Mouse (Mus musculus) cerebellum, adult 2 months (tissue): ENCODE measurements at regions not wholly inside any gene's neighbourhood (a gene's known extent, or its start where the extent isn't known, plus 50 kb on each side); places are given as distances from the start of the nearest gene placed in this dataset.

Experiments used
- DNase-seq, 2 experiments: peaks; one replicate each; pipeline ENCODE4 v3.0.0; 2021
- H3K27ac ChIP-seq: fragments of 200-500 bp; 2 replicates; pipeline ENCODE4 v1.5.1; 2012; ENCODE audit warnings: low read length, control low read depth, inconsistent platforms; ENCODE audit not compliant: insufficient read depth
- H3K27me3 ChIP-seq: fragments of 200-500 bp; 2 replicates; pipeline ENCODE4 v1.6.1; 2012; ENCODE audit warnings: inconsistent platforms, mild to moderate bottlenecking, low read length, moderate library complexity; ENCODE audit not compliant: control insufficient read depth, insufficient read depth
- H3K4me1 ChIP-seq: fragments of 200-500 bp; 2 replicates; pipeline ENCODE4 v1.6.1; 2011; ENCODE audit warnings: low read length; ENCODE audit not compliant: control insufficient read depth, insufficient read depth
- H3K4me3 ChIP-seq: fragments of 200-500 bp; replicated peaks from 2 replicates; pipeline ENCODE3; 2011; ENCODE audit warnings: mild to moderate bottlenecking, low read depth, low read length, control low read depth; ENCODE audit not compliant: insufficient read depth
- CTCF ChIP-seq: fragments of 200-500 bp; IDR thresholded peaks from 2 replicates; pipeline ENCODE4 v1.5.1; 2011; ENCODE audit warnings: low read depth, mild to moderate bottlenecking, control low read depth, low read length, moderate library complexity, borderline replicate concordance; ENCODE audit not compliant: insufficient read depth
- POLR2A ChIP-seq: fragments of 200-500 bp; IDR thresholded peaks from 2 replicates; pipeline ENCODE4 v1.6.1; 2011; ENCODE audit warnings: low read length, control low read depth, borderline replicate concordance; ENCODE audit not compliant: insufficient read depth
- WGBS: fragments of 180-500 bp; shearing (Covaris S2); methylation state at CpG from one replicate; pipeline ENCODE4 v1.1.7; 2018; 5-methylcytosine and 5-hydroxymethylcytosine counted together

DNA sequence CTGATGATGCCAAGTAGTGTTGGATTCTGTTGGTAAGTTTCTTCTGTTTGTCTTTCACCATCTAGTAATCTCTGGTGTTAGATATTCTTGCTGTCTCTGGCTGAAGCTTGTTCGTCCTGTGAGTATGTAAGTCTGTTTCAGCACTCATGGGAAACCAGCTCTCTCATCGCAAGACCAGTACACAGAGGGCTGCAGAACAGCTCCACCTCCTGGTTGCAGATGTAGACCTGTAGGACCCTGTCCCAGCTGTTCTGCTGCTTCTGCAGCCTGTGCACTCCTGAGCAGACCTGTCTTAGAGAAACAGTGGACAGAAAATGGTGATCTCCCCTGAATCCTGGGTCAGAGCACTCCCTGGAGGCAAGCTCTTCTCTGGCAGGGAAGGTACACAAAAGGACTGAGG is 443.5 kb upstream of the Tmprss15 start:
- no peak for TF ChIP-seq CTCF
- TF ChIP-seq POLR2A = no peak
- 55% methylated on average over 2 of the region's 2 CpGs for WGBS
- Histone ChIP-seq H3K27me3 (no peaks in the 10 kb centered on the region), H3K4me1 (no peaks in the 10 kb centered on the region), H3K27ac (no peak overlapping the region), H3K4me3 (no peak overlapping the region)
- no peak for DNase-seq

DNA sequence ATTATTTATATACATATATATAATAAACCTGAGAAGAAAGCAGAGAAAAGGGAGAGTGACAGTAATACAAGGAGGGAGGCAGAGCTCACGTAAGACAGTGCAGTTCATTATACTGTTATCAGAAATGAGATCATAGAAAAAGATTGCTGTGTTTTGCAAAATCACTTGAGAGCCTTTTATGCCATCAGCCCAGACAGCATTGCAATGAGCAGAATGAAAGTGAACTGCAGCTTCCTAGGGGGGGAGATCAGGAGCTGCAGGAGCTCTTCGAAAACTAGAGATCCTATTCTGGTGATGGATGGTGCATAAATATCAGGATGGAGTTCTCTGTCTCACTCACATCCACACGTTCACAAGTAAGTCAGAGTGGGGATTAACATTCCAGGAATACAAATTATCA is 401.6 kb upstream of the Tmprss15 start:
- TF ChIP-seq CTCF (no peak), POLR2A (no peak)
- no peak for DNase-seq
- H3K4me1 ChIP-seq = no peaks in the 10 kb centered on the region
- H3K4me3 ChIP-seq = no peak overlapping the region
- no peaks in the 10 kb centered on the region for H3K27me3 ChIP-seq
- WGBS = 68% methylated on average over 3 of the region's 3 CpGs
- no peak overlapping the region for H3K27ac ChIP-seq

DNA sequence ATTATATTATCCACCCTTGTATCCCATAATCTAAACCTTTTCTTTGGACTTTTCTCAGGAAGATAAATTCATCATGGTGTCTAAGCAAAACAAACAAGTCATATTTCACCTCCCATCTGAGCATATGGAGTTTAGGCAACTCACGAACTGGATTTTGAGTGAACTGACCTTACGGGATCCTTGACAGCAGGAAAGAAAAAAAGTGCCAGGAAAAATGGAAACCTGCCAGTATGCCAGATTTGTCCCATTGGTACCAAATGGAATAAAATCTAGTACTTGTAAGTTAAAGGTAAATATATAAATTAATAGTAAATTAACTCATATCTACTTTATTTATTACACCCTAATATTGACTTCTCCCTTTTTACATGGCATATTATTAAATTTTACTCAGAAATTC is 360.0 kb upstream of the Tmprss15 start:
- 18% methylated on average over 2 of the region's 2 CpGs for WGBS
- DNase-seq = peak; percentile 13 to 74
- no peaks in the 10 kb centered on the region; the same call in 1 of the 2 replicates for H3K27me3 ChIP-seq
- TF ChIP-seq POLR2A = no peak
- TF ChIP-seq CTCF = no peak
- no peak overlapping the region for H3K27ac ChIP-seq
- H3K4me1 ChIP-seq = peaks cover 6% of the 10 kb centered on the region; the same call in 1 of the 2 replicates
- H3K4me3 ChIP-seq = no peak overlapping the region

DNA sequence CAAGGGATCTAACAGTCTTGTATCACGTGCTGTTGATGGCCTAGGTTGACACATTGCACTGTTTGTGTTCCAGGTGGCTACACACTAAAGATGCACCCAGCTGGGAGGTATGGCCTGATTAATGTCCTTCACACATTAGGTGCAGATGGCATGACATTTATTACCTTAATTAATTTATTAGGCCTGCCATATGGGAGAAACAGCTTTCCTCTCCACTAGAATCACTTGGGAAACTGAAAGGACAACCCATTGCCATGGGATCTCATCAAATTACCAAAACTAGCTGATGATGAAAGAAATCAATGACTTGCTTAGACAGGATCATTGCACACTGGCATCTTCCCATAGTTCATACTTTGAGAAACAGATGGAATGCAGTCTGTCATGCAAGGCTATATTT is 358.8 kb upstream of the Tmprss15 start:
- Histone ChIP-seq H3K27me3 (no peaks in the 10 kb centered on the region; the same call in 1 of the 2 replicates), H3K27ac (no peak overlapping the region), H3K4me3 (no peak overlapping the region), H3K4me1 (peaks cover 6% of the 10 kb centered on the region; the same call in 1 of the 2 replicates)
- TF ChIP-seq POLR2A = no peak
- DNase-seq = peak; percentile 71 to 92
- WGBS = 4% methylated on average over 1 of the region's 1 CpGs

DNA sequence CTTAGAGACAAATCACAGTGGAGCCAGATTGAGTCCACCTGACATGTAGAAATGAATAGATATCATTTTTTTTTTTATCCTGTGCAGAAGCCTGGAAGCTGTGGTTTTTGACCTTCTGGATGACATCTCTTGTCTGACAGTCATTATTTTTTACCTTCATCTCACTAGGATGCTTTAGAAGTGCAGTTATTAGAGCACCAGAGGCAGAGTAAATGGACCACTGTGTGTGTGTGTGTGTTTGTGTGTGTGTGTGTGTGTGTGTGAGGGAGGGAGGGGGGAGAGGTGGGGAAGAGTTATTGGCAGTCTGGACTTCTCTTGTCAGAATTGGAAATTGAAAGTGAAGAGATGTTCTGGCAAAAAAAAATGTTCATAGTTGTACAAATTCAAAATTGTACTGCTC is 316.5 kb upstream of the Tmprss15 start:
- Histone ChIP-seq H3K27ac (no peak overlapping the region), H3K4me3 (no peak overlapping the region), H3K4me1 (no peaks in the 10 kb centered on the region), H3K27me3 (no peaks in the 10 kb centered on the region)
- DNase-seq = no peak
- no peak for TF ChIP-seq CTCF
- TF ChIP-seq POLR2A = no peak

DNA sequence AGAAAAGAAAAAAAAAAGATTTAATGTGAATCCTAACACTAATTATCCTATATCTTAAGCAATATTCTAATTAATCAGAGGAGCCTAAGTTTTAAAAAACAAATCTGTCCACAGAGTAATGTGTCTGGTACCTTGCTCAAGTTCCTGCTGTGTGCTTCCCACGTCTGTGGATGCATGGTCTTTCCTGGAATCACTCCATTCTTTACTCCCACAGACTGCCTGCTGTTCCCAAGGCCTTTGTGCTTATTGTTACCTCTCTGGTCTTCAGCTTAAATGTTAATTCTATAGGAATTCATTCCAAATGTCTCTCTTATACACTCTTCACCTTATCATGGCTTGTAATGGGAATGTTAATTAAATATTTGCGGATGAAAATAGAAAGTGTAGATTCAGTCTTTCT is 315.3 kb upstream of the Tmprss15 start:
- no peak for TF ChIP-seq POLR2A
- TF ChIP-seq CTCF = no peak
- Histone ChIP-seq H3K4me1 (no peaks in the 10 kb centered on the region), H3K4me3 (no peak overlapping the region), H3K27ac (no peak overlapping the region), H3K27me3 (no peaks in the 10 kb centered on the region)
- 58% methylated on average over 2 of the region's 2 CpGs for WGBS
- no peak for DNase-seq

DNA sequence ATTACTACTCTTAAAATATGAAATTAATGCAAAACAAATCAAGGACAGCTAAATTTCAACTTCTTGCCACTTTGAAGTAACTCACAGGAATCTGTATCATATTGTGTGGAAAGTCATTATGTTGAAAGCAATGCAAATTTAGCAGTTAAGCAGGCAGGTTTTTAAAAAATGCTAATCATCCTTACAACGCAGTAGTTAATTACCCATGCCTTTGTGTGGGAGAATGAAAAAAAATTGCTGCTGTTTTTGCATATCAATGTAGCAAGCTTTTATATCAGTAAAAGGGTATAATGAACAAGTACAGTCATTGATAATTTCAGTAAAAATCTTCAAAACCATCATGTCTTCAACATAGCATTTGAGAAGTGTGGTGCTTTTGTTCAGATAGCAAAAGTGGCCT is 313.2 kb upstream of the Tmprss15 start:
- WGBS = 81% methylated on average over 1 of the region's 1 CpGs

DNA sequence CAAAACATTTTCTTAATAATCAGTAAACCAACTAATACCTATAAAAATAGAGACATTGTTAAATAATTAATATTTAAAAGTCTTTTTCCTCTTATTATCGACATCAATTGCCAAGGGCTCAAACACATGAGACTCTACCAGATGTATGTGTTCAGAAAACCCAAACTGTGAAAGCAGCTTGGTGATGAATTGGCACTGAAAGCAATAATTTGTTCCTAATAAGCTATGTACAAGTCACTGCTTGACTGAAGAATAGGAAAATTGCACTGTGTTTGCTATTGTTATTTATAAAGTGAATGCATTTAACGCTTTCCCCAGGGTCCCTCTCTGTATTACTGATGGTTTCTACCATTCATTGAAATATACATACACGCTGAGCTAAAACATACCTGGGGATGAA is 309.2 kb upstream of the Tmprss15 start:
- 95% methylated on average over 3 of the region's 3 CpGs for WGBS
- no peak for DNase-seq

More for the DNA sequence above, 313.2 kb upstream of the Tmprss15 start:
- no peaks in the 10 kb centered on the region for H3K27me3 ChIP-seq
- DNase-seq = no peak
- H3K4me3 ChIP-seq = no peak overlapping the region
- H3K4me1 ChIP-seq = no peaks in the 10 kb centered on the region
- no peak overlapping the region for H3K27ac ChIP-seq
- TF ChIP-seq CTCF (no peak), POLR2A (no peak)

More for the DNA sequence above, 309.2 kb upstream of the Tmprss15 start:
- no peak overlapping the region for H3K4me3 ChIP-seq
- TF ChIP-seq POLR2A (no peak), CTCF (no peak)
- H3K27ac ChIP-seq = no peak overlapping the region
- H3K27me3 ChIP-seq = no peaks in the 10 kb centered on the region
- no peaks in the 10 kb centered on the region for H3K4me1 ChIP-seq
